Mouse (Mus musculus): ENCODE measurements around the gene Sdha. TPM values are rescaled to one million over a fixed set of nuclear protein-coding genes. Genes with fewer than 3 reads are reported as not detected.

Gene Sdha
- 109 and 111 TPM in 2 replicates for polyA plus RNA-seq (2012; rRNA removed)

GRCm38 (mm10) chr13:74349566-74350434, at the start of gene Sdha, which contains the start of gene Ccdc127:
Gene Sdha (minus strand): TSS chr13:74350280.
Gene Ccdc127 (plus strand): TSS chr13:74350309.

GRCm38 (mm10) chr13:74399298-74399839, 49.3 kb upstream of the Sdha start, which contains the start of gene Ftl1-ps1:
Gene Ftl1-ps1 (plus strand): TSS chr13:74399694.

GRCm38 (mm10) chr13:74390371-74390990, 40.4 kb upstream of the Sdha start, which contains the start of gene Zfp72:
Gene Zfp72 (minus strand): TSS chr13:74390836.

GRCm38 (mm10) chr13:74363859-74364235, 13.8 kb upstream of the Sdha start, which contains the start of gene Lrrc14b:
Gene Lrrc14b (minus strand): TSS chr13:74364005.

DNA sequence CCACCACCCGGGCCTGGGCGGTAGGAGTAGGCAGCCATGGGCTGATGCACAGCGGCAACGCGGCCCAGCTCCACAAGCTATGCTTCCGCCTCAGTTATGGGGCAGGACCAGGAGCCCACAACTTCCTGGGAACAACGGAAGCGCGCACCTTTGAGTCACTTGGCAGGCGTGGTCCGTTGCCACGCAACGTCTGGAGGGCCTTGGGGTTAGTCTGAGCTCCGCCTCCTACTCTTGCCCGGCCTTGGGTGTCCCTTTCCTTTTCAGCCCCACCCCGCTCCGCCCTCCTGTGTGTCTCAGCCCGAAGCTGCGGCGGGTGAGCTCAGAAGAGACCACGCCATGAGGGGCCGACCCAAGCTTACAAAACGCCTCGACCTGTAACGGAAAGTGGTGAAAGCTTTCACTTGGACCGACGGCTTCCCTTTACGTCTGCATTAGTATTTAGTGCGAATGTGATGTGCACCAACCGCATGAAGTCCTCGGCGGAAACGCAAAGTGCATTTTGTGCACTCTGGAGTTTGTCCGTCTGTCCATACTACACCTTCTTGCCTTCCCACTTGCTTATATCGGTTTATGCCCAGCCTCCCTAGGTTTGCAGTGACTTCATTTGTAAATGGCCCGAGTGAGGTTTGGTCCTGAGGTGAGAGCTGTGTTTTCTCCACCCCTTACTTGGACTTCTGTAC, 32.8 kb downstream of the Sdha start, which contains the start of gene Pdcd6:
Gene Pdcd6, minus strand, starts transcription at position 411 of the 680 bp plus-strand sequence.

GRCm38 (mm10) chr13:74292167-74292566, 57.9 kb downstream of the Sdha start, which contains the start of gene Ahrr:
Gene Ahrr (minus strand): TSS chr13:74292331.

Other genes starting within 250 kb of the Sdha start
- 0.01 TPM in 1 of 2 replicates, not detected in the other for gene Slc9a3, start 228.8 kb downstream of the Sdha start, polyA plus RNA-seq (2012; rRNA removed)
- 10.2 and 10.6 TPM in 2 replicates for gene Exoc3, start 141.5 kb downstream of the Sdha start, polyA plus RNA-seq (2012; rRNA removed)
- gene Ahrr, start 57.9 kb downstream of the Sdha start, polyA plus RNA-seq (2012; rRNA removed): 0.10 and 0.22 TPM in 2 replicates
- gene Pdcd6, start 32.7 kb downstream of the Sdha start, polyA plus RNA-seq (2012; rRNA removed): 61.4 and 64.4 TPM in 2 replicates
- 3.8 and 4.9 TPM in 2 replicates for gene Ccdc127, start within 50 bp of the Sdha start, polyA plus RNA-seq (2012; rRNA removed)
- 0.07 and 0.13 TPM in 2 replicates for gene Lrrc14b, start 13.7 kb upstream of the Sdha start, polyA plus RNA-seq (2012; rRNA removed)
- gene Zfp72, start 40.6 kb upstream of the Sdha start, polyA plus RNA-seq (2012; rRNA removed): 0.26 and 0.37 TPM in 2 replicates
- gene Ftl1-ps1, start 49.4 kb upstream of the Sdha start, polyA plus RNA-seq (2012; rRNA removed): 37.8 and 60.0 TPM in 2 replicates
- 3.7 and 3.9 TPM in 2 replicates for gene Zfp825, start 143.7 kb upstream of the Sdha start, polyA plus RNA-seq (2012; rRNA removed)